Mouse (Mus musculus): Measurements from ENCODE around the gene Tapbp.

GRCm38 (mm10) chr17:33935422-33936055 is 19.8 kb downstream of the Tapbp start:
- TF ChIP-seq CTCF (IDR thresholded peaks at IDR 0.05; ENCODE audit: extremely low read depth, insufficient read depth, low read length) (no peak), POLR2A (IDR thresholded peaks at IDR 0.05; ENCODE audit: extremely low read depth, insufficient read depth, low read length) (no peak)

All from cortical plate, adult 2 months (tissue).